Mouse (Mus musculus): ENCODE measurements around the gene Aox2.

GRCm38 (mm10) chr1:58358958-58359901 lies 81.1 kb downstream of the Aox2 start:
- TF ChIP-seq POLR2A (IDR thresholded peaks at IDR 0.05; ENCODE audit: control insufficient read depth in 1 of 2, insufficient read depth in 1 of 2, low read depth in 1 of 2, low read length in 2 of 2, poor library complexity in 1 of 2): no peak
- TF ChIP-seq CTCF (IDR thresholded peaks at IDR 0.05 in 2 of 3, conservative IDR thresholded peaks at IDR 0.05 in 1 of 3; ENCODE audit: control insufficient read depth in 1 of 3, insufficient read depth in 1 of 3, low read depth in 2 of 3, low read length in 3 of 3, poor library complexity in 1 of 3, severe bottlenecking in 1 of 3): no peak
- no peak for TF ChIP-seq JUND (IDR thresholded peaks at IDR 0.05; ENCODE audit: low read depth, low read length)
- no peak for TF ChIP-seq BHLHE40 (IDR thresholded peaks at IDR 0.05; ENCODE audit: borderline replicate concordance, low read depth, low read length)

All from MEL (cell line).